Mouse (Mus musculus) lung, postnatal 4 days (tissue): ENCODE results near the gene Hepacam.

ENCODE experiments used
- DNase-seq, 2 experiments: peaks; one replicate each; pipeline ENCODE4 v3.0.0; 2021

Hepacam gene

GRCm38 (mm10) chr9:37367301-37368080, at the start of gene Hepacam:
Gene Hepacam (plus strand): TSS chr9:37367351.
- DNase-seq: no peak

GRCm38 (mm10) chr9:37329456-37329855, 37.7 kb upstream of the Hepacam start:
- no peak for DNase-seq

- DNase-seq: no peak
Measured at GRCm38 (mm10) chr9:37345406-37345805, 21.7 kb upstream of the Hepacam start.

GRCm38 (mm10) chr9:37347184-37347987, 19.8 kb upstream of the Hepacam start:
- DNase-seq: no peak

- peak; percentile 98 for DNase-seq
Measured at GRCm38 (mm10) chr9:37347988-37348642, 19.0 kb upstream of the Hepacam start, which contains the start of gene Ccdc15. Gene Ccdc15 (minus strand): TSS chr9:37348432.

GRCm38 (mm10) chr9:37349050-37349449, 18.1 kb upstream of the Hepacam start:
- DNase-seq: no peak

GRCm38 (mm10) chr9:37351266-37351665, 15.9 kb upstream of the Hepacam start:
- DNase-seq: no peak

- DNase-seq: no peak
Measured at GRCm38 (mm10) chr9:37354485-37354884, 12.7 kb upstream of the Hepacam start.

GRCm38 (mm10) chr9:37358713-37359330, 8.3 kb upstream of the Hepacam start:
- no peak for DNase-seq

- DNase-seq: peak; percentile 60 to 80
Measured at GRCm38 (mm10) chr9:37359331-37360220, 7.6 kb upstream of the Hepacam start.

- no peak for DNase-seq
Measured at GRCm38 (mm10) chr9:37362084-37362483, 5.1 kb upstream of the Hepacam start.

GRCm38 (mm10) chr9:37362881-37363280, 4.3 kb upstream of the Hepacam start:
- no peak for DNase-seq

- no peak for DNase-seq
Measured at GRCm38 (mm10) chr9:37363551-37363950, 3.6 kb upstream of the Hepacam start.

- DNase-seq: no peak
Measured at GRCm38 (mm10) chr9:37364392-37364791, 2.8 kb upstream of the Hepacam start.

- no peak for DNase-seq
Measured at GRCm38 (mm10) chr9:37365706-37366105, 1.4 kb upstream of the Hepacam start.

GRCm38 (mm10) chr9:37368081-37368830, 1.1 kb downstream of the Hepacam start:
- no peak for DNase-seq

- peak; percentile 68 to 69 for DNase-seq
Measured at GRCm38 (mm10) chr9:37368860-37369259, 1.7 kb downstream of the Hepacam start.

GRCm38 (mm10) chr9:37371232-37371801, 4.2 kb downstream of the Hepacam start:
- no peak for DNase-seq

GRCm38 (mm10) chr9:37375718-37376117, 8.6 kb downstream of the Hepacam start:
- DNase-seq: no peak

- no peak for DNase-seq
Measured at GRCm38 (mm10) chr9:37383161-37383560, 16.0 kb downstream of the Hepacam start.
